Mouse (Mus musculus) frontal cortex, postnatal 10 days (tissue): Measurements from ENCODE around the gene Capn2.

Experiments
- DNase-seq, 2 experiments: peaks; one replicate each; pipeline ENCODE4 v3.0.0; 2022; ENCODE audit warnings: low spot score in 2 of 2, mixed read lengths in 1 of 2

Capn2 gene

DNA sequence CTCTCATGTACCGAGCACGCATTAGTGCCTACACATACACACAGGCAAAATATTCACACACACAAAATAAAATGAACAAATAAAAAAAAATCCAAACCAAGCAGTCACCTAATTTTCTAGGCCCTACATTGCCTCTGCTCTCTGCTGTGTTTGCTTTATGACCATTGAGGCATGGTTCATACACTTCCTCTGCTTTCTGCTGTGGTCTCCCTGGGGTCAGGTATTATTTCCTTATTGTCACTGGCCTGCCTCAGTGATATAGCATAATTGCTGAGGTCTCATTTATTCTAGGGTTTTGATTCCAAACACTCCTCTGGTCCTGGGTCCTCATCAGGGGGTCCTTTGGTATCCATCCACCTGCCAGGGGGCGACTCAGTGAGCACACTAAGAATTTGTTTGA is 8.2 kb upstream of the Capn2 start:
- DNase-seq: no peak

DNA sequence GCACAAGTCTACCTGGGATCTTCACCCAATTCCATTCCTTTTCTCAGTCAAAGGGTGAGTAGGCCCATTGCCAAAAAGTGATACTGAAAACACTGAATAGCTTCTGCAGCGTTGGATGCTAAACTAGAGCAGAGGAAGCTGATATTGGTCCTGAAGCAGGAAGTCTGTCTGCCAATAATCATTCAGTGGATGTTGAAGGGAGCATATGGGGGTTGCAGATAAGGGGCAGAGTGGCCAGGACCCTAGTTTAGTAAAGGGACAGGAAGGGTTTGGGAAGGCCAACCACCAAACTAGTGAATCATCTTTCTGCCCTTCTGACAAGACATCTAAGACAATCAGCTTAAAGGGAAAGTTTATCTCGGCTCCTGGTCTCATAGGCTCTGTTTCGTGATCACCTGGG is 6.3 kb upstream of the Capn2 start:
- DNase-seq: no peak

DNA sequence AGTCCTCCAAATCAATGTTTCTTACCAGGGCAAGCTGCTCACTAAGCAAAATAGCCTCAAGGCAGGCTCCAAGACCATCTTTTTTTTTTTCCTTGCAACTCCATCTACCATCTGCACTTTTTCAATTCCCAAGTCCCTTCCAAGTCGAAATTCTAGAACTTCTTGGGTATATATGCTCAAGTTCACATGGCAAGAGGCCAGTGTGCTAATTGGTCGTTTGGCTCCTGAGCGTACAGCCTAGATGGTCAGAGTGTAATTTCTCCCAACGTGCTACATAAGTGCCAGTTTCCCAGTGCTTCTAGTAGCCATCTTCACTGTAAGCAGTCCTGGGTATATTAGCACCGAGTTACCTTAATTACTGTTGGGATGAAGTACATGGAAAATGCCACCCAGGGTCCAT is 5.6 kb upstream of the Capn2 start:
- no peak for DNase-seq

DNA sequence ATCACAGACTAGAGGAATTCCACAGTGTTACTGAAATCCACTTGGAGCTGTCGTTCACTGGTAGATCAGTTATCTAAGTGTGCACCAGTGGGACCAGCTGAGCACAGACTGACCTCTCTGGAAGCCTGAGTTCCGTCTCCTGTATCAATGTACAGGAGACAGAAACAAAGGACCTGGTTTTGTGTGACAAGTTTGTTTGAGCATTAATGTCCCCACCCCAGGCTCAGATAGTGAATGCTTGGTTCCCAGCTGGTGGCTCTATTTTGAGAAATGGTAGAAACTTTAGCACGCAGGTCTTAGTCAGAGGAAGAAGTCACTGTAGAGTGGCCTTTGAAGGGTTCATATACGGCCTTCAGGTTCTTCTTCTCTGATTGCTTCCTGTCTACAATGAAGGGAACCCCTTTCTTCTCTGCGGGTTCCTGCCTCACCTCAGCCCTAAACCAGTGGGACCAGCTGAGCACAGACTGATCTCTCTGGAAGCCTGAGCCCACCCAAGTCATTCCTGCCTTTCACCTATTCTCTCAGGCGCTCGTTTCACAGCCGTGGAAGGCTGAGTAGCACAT is 3.6 kb upstream of the Capn2 start:
- DNase-seq: no peak

DNA sequence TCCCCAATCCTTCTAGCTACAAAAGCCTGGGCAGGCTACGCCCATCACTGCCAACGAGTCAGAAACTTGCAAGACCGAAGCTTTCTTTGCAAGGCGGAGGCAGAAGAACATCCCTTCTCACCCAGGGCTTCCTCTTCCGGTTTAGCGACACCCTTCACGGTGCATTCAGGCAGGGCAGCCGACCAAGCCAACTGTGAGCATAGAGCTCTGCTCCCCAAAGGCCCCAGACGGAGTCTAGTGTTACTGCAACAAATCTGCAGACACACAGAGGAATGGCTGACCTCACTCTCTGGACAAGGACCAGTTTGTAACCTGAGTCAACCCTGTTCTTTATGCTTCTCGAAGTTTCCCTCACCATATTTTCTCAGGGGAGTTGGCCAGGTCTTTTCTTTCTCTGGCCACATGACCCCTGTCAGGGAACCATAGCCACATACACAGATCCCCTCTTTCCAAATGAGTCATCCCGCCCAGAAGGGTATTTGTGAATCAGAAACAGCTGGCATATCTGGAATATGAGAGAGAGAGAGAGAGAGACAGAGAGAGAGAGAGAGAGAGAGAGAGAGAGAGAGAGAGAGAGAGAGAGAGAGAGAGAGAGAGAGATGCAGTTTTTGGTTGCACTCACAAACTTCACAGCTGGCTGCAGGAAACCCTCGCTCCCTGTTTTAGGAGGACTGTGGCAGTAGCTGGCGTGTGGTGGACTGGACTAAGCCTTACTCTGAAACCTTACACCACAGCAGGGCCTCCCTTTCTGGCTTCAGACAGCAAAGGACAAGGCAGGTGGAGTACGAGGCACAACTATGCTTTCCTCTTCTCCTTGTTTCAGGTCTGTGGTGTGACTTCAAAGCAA is 2.9 kb upstream of the Capn2 start:
- no peak for DNase-seq

GRCm38 (mm10) chr1:182519341-182519740 is 1.9 kb upstream of the Capn2 start:
- no peak for DNase-seq

- DNase-seq: no peak
Observed at GRCm38 (mm10) chr1:182518811-182519210, 1.4 kb upstream of the Capn2 start.

GRCm38 (mm10) chr1:182518143-182518680 is 804 bp upstream of the Capn2 start:
- DNase-seq: no peak

GRCm38 (mm10) chr1:182517677-182518011 is 236 bp upstream of the Capn2 start:
- DNase-seq: no peak

- DNase-seq: no peak
Observed at GRCm38 (mm10) chr1:182514803-182515590, 2.4 kb downstream of the Capn2 start.

DNA sequence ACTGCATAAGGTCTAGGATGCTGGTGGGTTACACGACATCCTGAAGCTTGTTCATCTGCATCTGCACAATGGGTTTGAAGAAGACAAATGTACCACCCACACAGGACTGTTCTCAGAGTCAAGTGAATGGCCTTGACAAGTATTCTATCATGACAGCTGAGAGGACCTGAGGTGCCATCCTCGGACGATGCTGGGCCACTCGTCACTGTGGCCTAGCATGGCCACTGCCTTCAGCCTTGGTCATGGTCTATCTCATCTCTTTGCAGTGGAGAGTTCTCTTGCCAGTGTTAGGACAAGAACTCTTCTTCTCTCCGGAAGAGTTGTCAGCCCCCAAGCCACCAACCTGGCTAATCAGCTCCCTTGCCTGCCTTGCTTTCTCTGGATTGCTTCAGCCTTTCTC is 3.7 kb downstream of the Capn2 start:
- no peak for DNase-seq

- DNase-seq: no peak
Observed at GRCm38 (mm10) chr1:182512901-182513410, 4.5 kb downstream of the Capn2 start.

GRCm38 (mm10) chr1:182511778-182512177 is 5.6 kb downstream of the Capn2 start:
- no peak for DNase-seq

DNA sequence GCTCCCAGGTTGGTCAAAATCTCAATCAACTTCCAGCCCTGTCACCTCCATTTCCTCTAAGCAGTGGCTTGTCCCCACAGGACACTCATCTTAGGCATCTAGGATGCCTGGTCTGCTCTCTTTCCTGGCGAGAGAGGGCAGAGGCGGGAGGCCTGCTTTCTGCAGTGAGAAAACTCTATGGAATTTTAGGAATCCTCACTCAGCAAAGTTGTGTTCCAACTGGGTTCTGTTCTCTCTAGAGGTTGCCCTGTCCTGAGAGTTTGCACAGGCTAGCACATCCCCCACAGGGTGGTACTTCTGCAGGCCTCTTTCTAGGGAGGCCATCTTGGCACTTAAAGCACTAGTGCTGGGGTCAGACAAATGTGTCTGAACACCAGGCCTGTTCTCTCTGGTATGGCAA is 6.3 kb downstream of the Capn2 start:
- DNase-seq: no peak

GRCm38 (mm10) chr1:182509110-182509797 is 8.2 kb downstream of the Capn2 start:
- no peak for DNase-seq

DNA sequence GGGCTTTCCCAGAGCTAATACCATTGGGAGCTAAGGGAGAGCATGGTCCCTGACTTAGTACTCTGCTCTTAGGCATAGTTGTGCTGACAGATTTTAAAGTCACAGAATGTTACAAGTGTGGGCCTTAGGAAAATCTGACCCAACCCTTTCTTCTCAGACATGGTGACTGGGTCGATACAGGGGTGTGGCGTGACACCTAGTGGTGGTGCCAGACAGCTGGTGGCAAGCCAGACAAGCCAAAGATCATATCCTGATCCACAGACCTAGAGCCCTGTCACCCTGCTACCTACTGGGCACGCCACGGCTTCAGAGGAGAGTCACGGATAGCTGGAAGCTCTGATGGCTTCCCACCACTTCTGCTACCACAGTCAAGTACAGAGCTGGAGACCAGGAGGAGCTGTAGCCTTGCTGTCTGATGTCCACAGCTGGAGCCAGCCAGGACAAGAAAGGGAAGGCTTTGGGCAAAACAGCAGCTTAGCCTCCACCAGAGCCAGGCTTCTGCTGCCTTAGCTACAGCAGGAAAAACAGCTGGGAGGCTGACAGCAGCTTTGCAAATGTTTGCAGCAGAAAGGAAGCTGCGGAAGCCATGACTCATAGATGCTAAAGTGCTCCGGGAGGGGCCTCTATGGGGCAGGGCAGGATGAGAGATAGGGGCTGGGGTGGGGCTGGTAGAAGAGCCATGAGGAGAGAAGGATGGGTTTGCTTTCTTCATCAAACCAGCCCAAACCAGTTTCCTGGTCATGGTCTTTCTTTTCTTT is 11.0 kb downstream of the Capn2 start:
- no peak for DNase-seq

DNA sequence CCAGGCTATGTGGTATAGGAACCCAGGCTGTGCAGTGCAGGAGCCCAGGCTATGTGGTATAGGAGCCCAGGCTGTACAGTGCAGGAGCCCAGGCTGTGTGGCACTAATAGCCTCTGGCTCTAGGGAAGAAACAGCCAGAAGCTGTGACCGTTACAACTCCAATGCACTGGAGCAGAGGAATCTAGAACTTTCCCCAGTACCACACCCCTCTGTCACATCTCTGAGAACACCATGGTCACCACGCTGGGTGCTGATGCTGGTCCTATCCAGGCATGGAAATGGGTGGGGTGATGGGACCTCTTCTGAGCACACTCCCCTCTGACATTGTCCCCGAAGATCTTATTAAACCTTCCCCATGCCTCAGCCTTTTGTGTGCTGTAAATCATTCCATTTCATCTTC is 12.1 kb downstream of the Capn2 start:
- no peak for DNase-seq

GRCm38 (mm10) chr1:182504223-182504622 is 13.2 kb downstream of the Capn2 start:
- no peak for DNase-seq

GRCm38 (mm10) chr1:182503206-182503900 is 14.1 kb downstream of the Capn2 start:
- DNase-seq: no peak

DNA sequence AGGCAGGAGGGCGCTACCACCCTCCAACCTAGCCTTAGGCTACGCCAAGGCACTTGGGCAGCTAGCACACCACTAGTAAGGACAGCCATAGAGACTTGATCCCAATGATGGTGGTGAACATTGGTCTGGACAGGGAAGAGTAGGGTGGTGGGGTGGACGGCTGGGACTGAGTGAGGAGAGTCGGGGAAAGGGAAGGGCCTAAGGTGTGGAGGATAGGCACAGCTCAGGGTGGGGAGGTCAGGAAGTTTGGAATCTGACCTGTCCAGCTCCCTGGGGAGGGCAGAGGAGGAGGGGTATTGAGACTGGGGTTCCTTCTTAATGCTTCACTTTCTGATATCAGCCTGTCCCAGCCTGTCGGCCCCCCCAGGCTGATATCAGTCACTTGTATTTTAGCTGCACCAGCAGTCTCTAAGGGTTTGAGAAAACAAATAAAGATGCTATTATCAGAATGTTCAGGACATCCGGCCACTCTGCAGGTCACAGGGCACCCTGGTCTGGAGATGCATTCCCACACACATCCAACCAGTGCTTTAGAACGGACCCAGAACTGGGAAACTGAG is 14.8 kb downstream of the Capn2 start:
- no peak for DNase-seq
